Mouse (Mus musculus) heart, embryonic 13.5 days (tissue): ENCODE measurements around the gene Duxbl2. TPM values are rescaled to one million over a fixed set of nuclear protein-coding genes. Genes with fewer than 3 reads are reported as not detected.
"Not testable (repeated sequence)": the region's sequence is repeated elsewhere in the genome, so short reads cannot be mapped to it uniquely, and the experiment has no call there.

Experiments used
- ATAC-seq: fragments of 200-750 bp; cut with Nextera tagmentation; 2 replicates; pipeline ENCODE4 v1.8.0; 2017; ENCODE audit warnings: moderate TSS enrichment; ENCODE audit not compliant: insufficient number of reproducible peaks, low FRiP score, low TSS enrichment; ENCODE audit errors: extremely low read depth
- H3K27ac ChIP-seq: fragments of 300-500 bp; sonication (generic); replicated peaks from 2 replicates; pipeline ENCODE4 v1.5.1; 2015; ENCODE audit warnings: moderate library complexity, mild to moderate bottlenecking, inconsistent platforms
- H3K27me3 ChIP-seq: fragments of 300-500 bp; sonication (generic); replicated peaks from 2 replicates; pipeline ENCODE4 v1.6.1; 2015; ENCODE audit warnings: mild to moderate bottlenecking, inconsistent platforms
- H3K36me3 ChIP-seq: fragments of 300-500 bp; sonication (generic); 2 replicates; pipeline ENCODE4 v1.6.1; 2015; ENCODE audit warnings: mild to moderate bottlenecking, inconsistent platforms
- H3K4me1 ChIP-seq: fragments of 300-500 bp; sonication (generic); 2 replicates; pipeline ENCODE4 v1.6.1; 2015; ENCODE audit warnings: inconsistent platforms
- H3K4me2 ChIP-seq: fragments of 300-500 bp; sonication (generic); 2 replicates; pipeline ENCODE4 v1.6.1; 2015; ENCODE audit warnings: inconsistent platforms, mild to moderate bottlenecking, moderate library complexity
- H3K4me3 ChIP-seq: fragments of 300-500 bp; sonication (generic); 2 replicates; pipeline ENCODE4 v1.5.1; 2015; ENCODE audit warnings: moderate library complexity, mild to moderate bottlenecking, inconsistent platforms
- H3K9ac ChIP-seq: fragments of 300-500 bp; sonication (generic); 2 replicates; pipeline ENCODE4 v1.6.1; 2015; ENCODE audit warnings: inconsistent platforms, mild to moderate bottlenecking, moderate library complexity
- H3K9me3 ChIP-seq: fragments of 300-500 bp; sonication (generic); 2 replicates; pipeline ENCODE4 v1.6.1; 2016; ENCODE audit warnings: inconsistent platforms
- WGBS: fragments of 180-500 bp; shearing (Covaris S2); methylation state at CpG from one replicate; pipeline ENCODE4 v1.1.7; 2015; ENCODE audit warnings: mixed read lengths; 5-methylcytosine and 5-hydroxymethylcytosine counted together
- polyA plus RNA-seq: library from polyadenylated mRNA; unstranded; fragments of >200 nt; fragmentation: Nextera tagmentation; extraction: Ambion mirVana; gene quantifications from 2 replicates; pipeline ENCODE4 v1.2.1, GENCODE M21; 2015

The Duxbl2 gene
- polyA plus RNA-seq, 1 experiment from 2014 or later, result 0.92 TPM

GRCm38 (mm10) chr14:26173955-26174354 is 55.8 kb downstream of the Duxbl2 start:
- not testable (repeated sequence) for H3K4me3 ChIP-seq, ATAC-seq, H3K4me2 ChIP-seq, H3K27ac ChIP-seq, H3K36me3 ChIP-seq, H3K9me3 ChIP-seq, H3K27me3 ChIP-seq, H3K4me1 ChIP-seq, H3K9ac ChIP-seq
- WGBS, result no CpG with 5 or more reads among the region's 3 CpGs

DNA sequence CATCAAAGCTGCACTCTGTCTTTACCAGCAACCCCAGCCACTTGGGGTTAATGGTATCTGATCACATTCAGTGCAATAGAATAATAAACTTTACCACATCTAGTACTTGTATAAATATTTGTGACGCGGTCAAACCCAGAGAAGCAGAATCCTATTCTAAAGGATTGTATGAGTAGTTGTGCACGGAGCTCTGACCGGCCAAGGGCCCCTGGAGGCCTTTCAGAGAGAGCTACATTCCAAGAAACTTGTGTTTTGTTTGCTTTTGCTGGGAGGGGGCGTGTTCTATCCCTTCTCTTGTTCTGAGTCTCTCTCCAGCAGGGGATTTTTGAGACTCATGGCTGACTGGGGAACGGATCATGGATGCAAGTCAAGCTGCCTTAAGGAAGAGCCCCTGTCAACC is 56.9 kb downstream of the Duxbl2 start:
- no CpG with 5 or more reads among the region's 6 CpGs for WGBS
- not testable (repeated sequence) for H3K4me1 ChIP-seq, ATAC-seq, H3K9ac ChIP-seq, H3K36me3 ChIP-seq, H3K4me3 ChIP-seq, H3K27ac ChIP-seq, H3K4me2 ChIP-seq, H3K27me3 ChIP-seq, H3K9me3 ChIP-seq

Other genes with a start within 250 kb of the Duxbl2 start
- gene Plac9a, start 215.2 kb upstream of the Duxbl2 start, polyA plus RNA-seq, result not detected in 2 replicates
- 1.7 and 2.7 TPM in 2 replicates for gene Tmem254a, start 190.7 kb upstream of the Duxbl2 start, polyA plus RNA-seq
- 0.12 TPM in 1 of 2 replicates, not detected in the other for gene Cphx1, start 180.0 kb upstream of the Duxbl2 start, polyA plus RNA-seq
- gene Duxbl1, start 139.8 kb upstream of the Duxbl2 start, polyA plus RNA-seq, result 0.70 and 0.71 TPM in 2 replicates
- gene Gm9780, start 75.6 kb upstream of the Duxbl2 start, polyA plus RNA-seq, result 3.9 and 7.0 TPM in 2 replicates
- 19.9 and 23.7 TPM in 2 replicates for gene Tmem254c, start 51.0 kb upstream of the Duxbl2 start, polyA plus RNA-seq
- not detected in 2 replicates for gene Cphx2, start 36.8 kb upstream of the Duxbl2 start, polyA plus RNA-seq
- gene Cphx3, start 36.1 kb upstream of the Duxbl2 start, polyA plus RNA-seq, result not detected in 2 replicates
- gene Plac9b, start 64.1 kb downstream of the Duxbl2 start, polyA plus RNA-seq, result 3.2 and 9.9 TPM in 2 replicates
- 23.7 and 25.6 TPM in 2 replicates for gene Tmem254b, start 88.7 kb downstream of the Duxbl2 start, polyA plus RNA-seq
- gene Duxbl3, start 139.6 kb downstream of the Duxbl2 start, polyA plus RNA-seq, result 0.80 and 0.88 TPM in 2 replicates